Mouse (Mus musculus) megakaryocyte progenitor cell, adult 5-6 weeks (primary cell): ENCODE results near the gene Abraxas1. TPM values are rescaled to one million over a fixed set of nuclear protein-coding genes. Genes with fewer than 3 reads are reported as not detected.

Experiments used
- ATAC-seq: replicated peaks from 2 replicates; pipeline ENCODE4 v1.8.0; 2016; ENCODE audit warnings: mild to moderate bottlenecking, moderate TSS enrichment, inconsistent platforms; ENCODE audit not compliant: poor library complexity
- total RNA-seq, 2 experiments: library from RNA; stranded (forward) in 1 of 2; stranded (reverse) in 1 of 2; fragments of 157-497, 149-512 nt in 1 of 2; fragments of 200-1000 nt in 1 of 2; gene quantifications; 2 replicates each; pipeline versions ENCODE4 v1.2.3 to v1.2.4; 2015 to 2017

The Abraxas1 gene
- total RNA-seq, 2 experiments from 2014 or later = 33.5 to 33.9 TPM

- ATAC-seq = peak; percentile 81
Observed at GRCm38 (mm10) chr5:100825975-100826374, 5.2 kb upstream of the Abraxas1 start.

GRCm38 (mm10) chr5:100822826-100823225, 2.1 kb upstream of the Abraxas1 start:
- ATAC-seq = no peak

- ATAC-seq = peak; percentile 55
Observed at GRCm38 (mm10) chr5:100821375-100821774, 610 bp upstream of the Abraxas1 start.

- ATAC-seq = peak; percentile 56
Observed at GRCm38 (mm10) chr5:100819568-100820480, 941 bp downstream of the Abraxas1 start.

GRCm38 (mm10) chr5:100818341-100818740, 2.4 kb downstream of the Abraxas1 start:
- no peak for ATAC-seq

GRCm38 (mm10) chr5:100798165-100798860, 22.5 kb downstream of the Abraxas1 start, which contains the start of the genes Helq and Mrps18c:
TSS of gene Helq (minus strand) at chr5:100798598.
TSS of gene Mrps18c (plus strand) at chr5:100798627.
- peak; percentile 99 for ATAC-seq

GRCm38 (mm10) chr5:100794084-100794483, 26.7 kb downstream of the Abraxas1 start:
- ATAC-seq = no peak

- no peak for ATAC-seq
Observed at GRCm38 (mm10) chr5:100792261-100792660, 28.5 kb downstream of the Abraxas1 start.

GRCm38 (mm10) chr5:100787527-100787926, 33.2 kb downstream of the Abraxas1 start:
- ATAC-seq = no peak

GRCm38 (mm10) chr5:100779002-100779401, 41.8 kb downstream of the Abraxas1 start:
- ATAC-seq = no peak

GRCm38 (mm10) chr5:100776900-100777299, 43.9 kb downstream of the Abraxas1 start:
- ATAC-seq = no peak

- ATAC-seq = no peak
Observed at GRCm38 (mm10) chr5:100775778-100776404, 44.9 kb downstream of the Abraxas1 start.

- no peak for ATAC-seq
Observed at GRCm38 (mm10) chr5:100771575-100771974, 49.2 kb downstream of the Abraxas1 start.

- ATAC-seq = no peak
Observed at GRCm38 (mm10) chr5:100766026-100766425, 54.7 kb downstream of the Abraxas1 start.

GRCm38 (mm10) chr5:100761736-100762135, 59.0 kb downstream of the Abraxas1 start:
- no peak for ATAC-seq

GRCm38 (mm10) chr5:100760049-100760663, 60.6 kb downstream of the Abraxas1 start:
- ATAC-seq = no peak

- no peak for ATAC-seq
Observed at GRCm38 (mm10) chr5:100758121-100758520, 62.6 kb downstream of the Abraxas1 start.
